Mouse (Mus musculus) kidney, adult 11 months (tissue): ENCODE measurements at regions not wholly inside any gene's neighbourhood (a gene's known extent, or its start where the extent isn't known, plus 50 kb on each side); places are given as distances from the start of the nearest gene placed in this dataset.
A peak's percentile ranks its signal among the peaks of the same experiment; 100 is the strongest.

ENCODE experiments used
- DNase-seq: peaks from one replicate; pipeline ENCODE4 v3.0.0; 2022

GRCm38 (mm10) chr13:91274131-91274530 lies 50.4 kb upstream of the Atg10 start:
- DNase-seq: no peak

- no peak for DNase-seq
Measured at GRCm38 (mm10) chr13:91274615-91275014, 50.8 kb upstream of the Atg10 start.

- no peak for DNase-seq
Measured at GRCm38 (mm10) chr13:91279487-91279886, 55.7 kb upstream of the Atg10 start.

GRCm38 (mm10) chr13:91295552-91296170 lies 71.9 kb upstream of the Atg10 start:
- DNase-seq: no peak

- no peak for DNase-seq
Measured at GRCm38 (mm10) chr13:91296521-91297160, 72.9 kb upstream of the Atg10 start.

- no peak for DNase-seq
Measured at GRCm38 (mm10) chr13:91301849-91302248, 78.1 kb upstream of the Atg10 start.

- no peak for DNase-seq
Measured at GRCm38 (mm10) chr13:91305697-91306405, 82.1 kb upstream of the Atg10 start.

GRCm38 (mm10) chr13:91306545-91306944 lies 82.8 kb upstream of the Atg10 start:
- DNase-seq: no peak

GRCm38 (mm10) chr13:91312905-91313571 lies 89.3 kb upstream of the Atg10 start:
- no peak for DNase-seq

GRCm38 (mm10) chr13:91322331-91322730 lies 98.6 kb upstream of the Atg10 start:
- DNase-seq: no peak

- DNase-seq: no peak
Measured at GRCm38 (mm10) chr13:91326834-91327233, 103.1 kb upstream of the Atg10 start.

GRCm38 (mm10) chr13:91334283-91334682 lies 110.5 kb upstream of the Atg10 start:
- DNase-seq: no peak

GRCm38 (mm10) chr13:91344139-91344538 lies 115.9 kb upstream of the Ssbp2 start:
- DNase-seq: no peak

GRCm38 (mm10) chr13:91348489-91349083 lies 111.5 kb upstream of the Ssbp2 start:
- no peak for DNase-seq

- DNase-seq: no peak
Measured at GRCm38 (mm10) chr13:91352311-91352710, 107.8 kb upstream of the Ssbp2 start.

- no peak for DNase-seq
Measured at GRCm38 (mm10) chr13:91356516-91356915, 103.6 kb upstream of the Ssbp2 start.

GRCm38 (mm10) chr13:91360121-91360520 lies 100.0 kb upstream of the Ssbp2 start:
- no peak for DNase-seq

GRCm38 (mm10) chr13:91365270-91365952 lies 94.7 kb upstream of the Ssbp2 start:
- peak; percentile 95 for DNase-seq

- no peak for DNase-seq
Measured at GRCm38 (mm10) chr13:91366540-91366939, 93.5 kb upstream of the Ssbp2 start.

- DNase-seq: no peak
Measured at GRCm38 (mm10) chr13:91367896-91368556, 92.1 kb upstream of the Ssbp2 start.

GRCm38 (mm10) chr13:91368664-91369063 lies 91.4 kb upstream of the Ssbp2 start:
- no peak for DNase-seq

- DNase-seq: no peak
Measured at GRCm38 (mm10) chr13:91370021-91370420, 90.1 kb upstream of the Ssbp2 start.
